Mouse (Mus musculus): ENCODE data around the gene Slc25a13. TPM values are rescaled to one million over a fixed set of nuclear protein-coding genes. Genes with fewer than 3 reads are reported as not detected.
A peak's percentile ranks its signal among the peaks of the same experiment; 100 is the strongest.
"Not testable (repeated sequence)": the region's sequence is repeated elsewhere in the genome, so short reads cannot be mapped to it uniquely, and the experiment has no call there.

Slc25a13 gene
- polyA plus RNA-seq, 1 experiment: 4.3 TPM

GRCm38 (mm10) chr6:6201977-6202376, 15.0 kb downstream of the Slc25a13 start:
- TF ChIP-seq CTCF (IDR thresholded peaks at IDR 0.05; ENCODE audit: borderline replicate concordance, extremely low read depth, insufficient read depth, insufficient read length) (no peak), POLR2A (IDR thresholded peaks at IDR 0.05; ENCODE audit: borderline replicate concordance, extremely low read depth, insufficient read depth, insufficient read length, poor library complexity, severe bottlenecking) (no peak)

DNA sequence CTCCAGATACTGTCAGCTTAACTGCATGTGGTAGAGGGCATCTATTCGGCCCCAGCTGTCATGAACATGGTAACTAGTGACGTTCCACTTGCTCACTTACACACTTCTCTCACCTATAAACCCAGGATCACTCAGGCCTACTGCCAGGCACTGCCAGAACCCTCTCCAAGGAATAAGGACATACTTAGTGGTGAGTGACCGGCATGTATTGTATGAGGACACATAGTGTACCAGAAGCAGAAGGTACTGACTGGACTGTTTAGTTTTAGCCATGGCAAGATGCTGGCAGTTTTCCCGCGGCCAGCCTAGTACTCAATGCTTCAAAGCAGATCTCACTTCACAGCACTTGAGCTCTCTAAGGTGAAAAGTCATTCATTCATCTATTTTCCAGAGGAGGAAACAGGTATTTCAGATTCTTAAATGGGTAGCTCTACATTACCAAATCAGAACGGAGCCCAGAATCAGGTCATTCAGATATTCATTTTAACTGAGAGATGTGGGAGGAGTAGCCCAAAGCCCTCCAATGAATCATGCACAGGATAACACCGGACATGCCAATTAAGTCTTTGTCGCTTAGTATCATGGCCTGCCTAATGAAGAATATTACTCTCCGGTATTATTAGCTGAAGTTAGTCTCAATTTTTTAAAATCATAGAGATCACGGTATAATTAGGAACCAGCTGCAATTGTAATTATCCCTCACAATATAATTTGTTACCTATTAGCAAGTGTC, 17.7 kb downstream of the Slc25a13 start:
- TF ChIP-seq POLR2A (IDR thresholded peaks at IDR 0.05; ENCODE audit: borderline replicate concordance, extremely low read depth, insufficient read depth, insufficient read length, poor library complexity, severe bottlenecking) (no peak), CTCF (IDR thresholded peaks at IDR 0.05; ENCODE audit: borderline replicate concordance, extremely low read depth, insufficient read depth, insufficient read length) (no peak)

More at GRCm38 (mm10) chr6:6201977-6202376, 15.0 kb downstream of the Slc25a13 start:
- DNase-seq (ENCODE audit: low read depth): no peak

DNA sequence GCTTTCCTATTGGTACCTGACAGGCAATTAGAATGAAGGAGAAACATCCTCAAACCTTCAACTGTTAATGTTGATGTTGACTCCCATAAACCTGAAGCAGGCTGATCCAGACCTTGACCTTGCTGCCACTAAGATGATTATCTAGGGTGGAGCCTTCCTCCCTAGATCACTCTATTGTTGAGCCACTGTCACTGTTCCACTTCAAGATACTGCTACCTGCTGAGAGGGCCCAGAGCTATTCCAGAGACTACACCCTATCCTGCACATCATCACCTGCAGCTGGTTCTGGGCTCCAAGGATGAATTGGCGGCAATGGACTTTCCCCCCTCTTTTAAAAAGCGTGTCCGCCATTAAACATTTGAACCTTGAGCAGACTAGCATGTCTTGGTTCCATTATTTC, 18.9 kb downstream of the Slc25a13 start:
- DNase-seq (ENCODE audit: low read depth): not testable (repeated sequence)

More for the DNA sequence above, 17.7 kb downstream of the Slc25a13 start:
- DNase-seq (ENCODE audit: low read depth): no peak

DNA sequence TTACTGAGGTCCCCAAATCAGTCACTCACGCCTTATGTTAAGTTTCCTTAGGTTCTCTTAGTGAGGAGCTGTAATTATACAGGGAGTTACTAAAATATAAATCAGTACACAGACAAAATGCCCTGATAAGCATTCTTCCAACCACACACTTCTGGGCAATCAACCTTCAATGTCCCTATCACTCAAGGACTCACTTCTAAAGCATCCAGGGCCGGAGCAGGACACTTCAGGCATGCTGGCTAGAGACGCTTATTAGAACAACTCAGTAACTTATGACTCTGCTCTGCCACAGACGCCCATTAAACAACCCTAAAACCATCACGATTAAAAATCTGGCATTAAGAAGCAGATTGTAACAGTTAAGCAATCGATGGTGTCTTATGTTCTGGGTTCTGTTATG, 19.6 kb downstream of the Slc25a13 start:
- no peak for DNase-seq (ENCODE audit: low read depth)
- TF ChIP-seq POLR2A (IDR thresholded peaks at IDR 0.05; ENCODE audit: borderline replicate concordance, extremely low read depth, insufficient read depth, insufficient read length, poor library complexity, severe bottlenecking) (no peak), CTCF (IDR thresholded peaks at IDR 0.05; ENCODE audit: borderline replicate concordance, extremely low read depth, insufficient read depth, insufficient read length) (no peak)

DNA sequence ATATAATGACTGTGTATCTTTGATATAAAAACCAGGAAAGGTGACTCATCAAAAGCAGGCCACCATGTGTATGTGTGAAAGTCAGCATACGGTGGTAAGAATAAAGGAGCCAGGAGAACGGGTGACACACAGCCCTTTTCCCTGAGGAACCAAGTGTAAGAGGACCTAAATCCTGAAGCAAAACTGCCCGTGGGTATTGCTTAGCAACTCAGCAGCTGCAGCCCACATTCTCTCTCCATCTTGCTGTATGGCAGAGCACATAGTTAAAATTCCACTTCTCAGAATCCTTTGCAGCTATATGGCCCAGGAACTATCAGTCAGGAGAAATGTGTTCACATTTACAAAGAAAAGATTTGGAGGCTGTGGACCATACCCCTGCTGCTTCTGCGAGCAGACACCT, 20.4 kb downstream of the Slc25a13 start:
- DNase-seq (ENCODE audit: low read depth): no peak
- no peak for TF ChIP-seq POLR2A (IDR thresholded peaks at IDR 0.05; ENCODE audit: borderline replicate concordance, extremely low read depth, insufficient read depth, insufficient read length, poor library complexity, severe bottlenecking)
- no peak for TF ChIP-seq CTCF (IDR thresholded peaks at IDR 0.05; ENCODE audit: borderline replicate concordance, extremely low read depth, insufficient read depth, insufficient read length)

- peak; percentile 64 for DNase-seq (ENCODE audit: low read depth)
- TF ChIP-seq CTCF (IDR thresholded peaks at IDR 0.05; ENCODE audit: borderline replicate concordance, extremely low read depth, insufficient read depth, insufficient read length) (no peak), POLR2A (IDR thresholded peaks at IDR 0.05; ENCODE audit: borderline replicate concordance, extremely low read depth, insufficient read depth, insufficient read length, poor library complexity, severe bottlenecking) (no peak)
These were observed 22.1 kb downstream of the Slc25a13 start for GRCm38 (mm10) chr6:6194831-6195230.

DNA sequence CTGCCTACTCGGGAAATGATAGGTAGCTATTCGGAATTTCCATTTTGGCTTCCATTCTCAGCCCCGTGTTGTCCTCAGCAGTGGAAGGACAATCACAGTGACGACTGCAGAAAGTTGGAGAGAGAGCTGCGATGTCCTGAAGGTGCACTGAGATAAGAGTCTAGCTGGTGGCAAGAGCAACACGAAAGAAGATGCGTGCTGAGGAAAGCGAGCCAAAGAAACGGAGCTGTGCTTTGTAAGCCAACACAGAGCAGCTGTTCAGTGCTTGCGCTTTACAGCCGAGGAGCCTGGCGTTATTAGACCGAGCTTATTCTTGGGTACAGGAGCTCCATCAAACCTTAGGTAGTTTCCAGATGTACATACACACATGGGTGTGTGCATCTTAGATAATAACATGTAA, 23.1 kb downstream of the Slc25a13 start:
- TF ChIP-seq POLR2A (IDR thresholded peaks at IDR 0.05; ENCODE audit: borderline replicate concordance, extremely low read depth, insufficient read depth, insufficient read length, poor library complexity, severe bottlenecking) (no peak), CTCF (IDR thresholded peaks at IDR 0.05; ENCODE audit: borderline replicate concordance, extremely low read depth, insufficient read depth, insufficient read length) (no peak)
- peak; percentile 53 for DNase-seq (ENCODE audit: low read depth)

DNA sequence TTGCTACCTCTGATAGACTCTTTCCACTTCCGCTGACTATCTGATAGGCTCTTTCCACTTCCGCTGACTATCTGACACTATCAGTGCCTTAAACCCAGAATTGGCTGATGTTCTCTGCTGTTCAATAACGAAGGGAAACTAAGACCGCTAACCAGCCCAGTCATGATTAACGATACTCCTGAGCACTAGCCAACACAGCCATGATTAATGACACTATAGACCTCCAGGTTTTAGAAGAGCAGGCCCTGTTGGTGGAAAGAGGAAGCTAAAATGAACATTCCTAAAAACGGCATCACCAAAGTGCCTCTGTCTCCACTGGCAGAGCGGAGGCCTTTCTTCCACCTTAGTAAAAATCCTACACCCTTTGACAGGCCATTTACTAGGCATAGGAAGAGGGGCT, 24.6 kb downstream of the Slc25a13 start:
- DNase-seq (ENCODE audit: low read depth): no peak

DNA sequence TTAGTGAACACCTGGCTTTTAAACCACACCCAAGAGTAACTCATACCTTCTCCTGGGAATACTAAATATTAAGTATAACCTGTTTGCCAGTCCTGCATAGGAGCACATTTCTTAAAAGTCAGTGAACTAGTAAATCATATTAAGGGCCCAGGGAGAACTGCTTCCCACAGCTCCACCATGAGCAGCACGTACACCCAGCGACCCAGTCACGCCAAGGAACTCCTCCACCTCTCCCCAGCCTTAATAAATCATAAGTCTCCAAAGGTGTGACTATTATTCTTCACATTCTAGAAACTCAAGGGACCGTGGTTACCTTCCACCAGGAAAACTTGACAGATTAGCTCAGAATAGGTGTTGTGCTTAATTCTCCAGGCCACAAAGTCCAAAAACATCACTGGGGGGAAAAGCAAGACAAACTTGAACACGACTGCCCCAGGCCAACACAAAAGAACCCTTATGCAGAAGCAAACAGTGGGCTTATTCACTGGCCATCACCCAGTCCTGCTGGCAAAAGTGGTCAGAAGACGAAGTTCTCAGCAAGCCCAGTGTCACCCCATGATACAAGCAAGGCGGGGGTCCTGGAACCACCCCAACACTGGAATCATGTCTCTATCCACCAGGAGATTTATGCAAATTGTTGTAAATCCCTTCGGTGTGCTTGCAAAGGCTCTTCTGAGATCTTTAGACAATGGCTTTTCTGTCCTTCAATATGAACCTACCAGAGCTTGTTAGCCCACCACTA, 25.2 kb downstream of the Slc25a13 start:
- DNase-seq (ENCODE audit: low read depth): no peak
- TF ChIP-seq POLR2A (IDR thresholded peaks at IDR 0.05; ENCODE audit: borderline replicate concordance, extremely low read depth, insufficient read depth, insufficient read length, poor library complexity, severe bottlenecking): no peak
- no peak for TF ChIP-seq CTCF (IDR thresholded peaks at IDR 0.05; ENCODE audit: borderline replicate concordance, extremely low read depth, insufficient read depth, insufficient read length)

More for the DNA sequence above, 24.6 kb downstream of the Slc25a13 start:
- TF ChIP-seq POLR2A (IDR thresholded peaks at IDR 0.05; ENCODE audit: borderline replicate concordance, extremely low read depth, insufficient read depth, insufficient read length, poor library complexity, severe bottlenecking) (no peak), CTCF (IDR thresholded peaks at IDR 0.05; ENCODE audit: borderline replicate concordance, extremely low read depth, insufficient read depth, insufficient read length) (no peak)

DNA sequence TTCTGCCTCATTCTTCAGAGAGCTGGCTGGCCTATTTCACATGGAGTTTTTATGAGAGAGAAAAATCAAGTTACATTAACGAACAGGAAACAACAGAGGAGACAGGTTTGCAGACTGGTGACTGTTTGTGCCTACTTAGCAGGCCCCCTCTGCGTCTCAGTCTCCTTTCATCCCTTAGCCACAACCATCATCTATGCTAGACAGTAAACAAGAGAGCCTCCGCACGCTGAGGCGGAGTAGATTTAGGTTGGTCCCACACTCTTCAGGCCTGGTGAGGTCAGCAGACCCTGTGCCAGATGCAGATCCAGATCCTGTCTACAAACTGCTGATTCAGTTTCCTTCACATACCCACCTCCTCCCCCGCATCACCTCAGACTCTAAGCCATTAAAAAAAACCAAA, 28.0 kb downstream of the Slc25a13 start:
- no peak for DNase-seq (ENCODE audit: low read depth)
- no peak for TF ChIP-seq CTCF (IDR thresholded peaks at IDR 0.05; ENCODE audit: borderline replicate concordance, extremely low read depth, insufficient read depth, insufficient read length)
- TF ChIP-seq POLR2A (IDR thresholded peaks at IDR 0.05; ENCODE audit: borderline replicate concordance, extremely low read depth, insufficient read depth, insufficient read length, poor library complexity, severe bottlenecking): no peak

DNA sequence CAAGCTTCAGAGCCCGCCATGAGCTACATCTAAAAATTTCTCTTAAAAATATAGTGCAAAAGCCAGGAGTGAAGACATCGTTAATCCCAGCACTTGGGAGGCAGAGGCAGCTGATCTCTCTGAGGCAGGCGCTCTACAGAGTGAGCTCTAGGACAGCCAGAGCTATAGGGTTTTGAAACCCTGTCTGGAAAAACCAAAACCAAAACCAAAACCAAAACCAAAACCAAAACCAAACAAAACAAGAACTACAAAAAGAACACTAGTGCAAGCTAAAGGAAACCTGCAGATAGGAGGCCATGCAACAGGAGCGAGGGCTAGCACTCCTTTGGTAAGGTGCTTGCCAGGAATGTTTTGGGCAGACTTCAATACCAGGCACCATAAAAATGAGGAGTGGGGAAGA, 30.5 kb downstream of the Slc25a13 start:
- TF ChIP-seq POLR2A (IDR thresholded peaks at IDR 0.05; ENCODE audit: borderline replicate concordance, extremely low read depth, insufficient read depth, insufficient read length, poor library complexity, severe bottlenecking) (no peak), CTCF (IDR thresholded peaks at IDR 0.05; ENCODE audit: borderline replicate concordance, extremely low read depth, insufficient read depth, insufficient read length) (no peak)
- no peak for DNase-seq (ENCODE audit: low read depth)

- TF ChIP-seq POLR2A (IDR thresholded peaks at IDR 0.05; ENCODE audit: borderline replicate concordance, extremely low read depth, insufficient read depth, insufficient read length, poor library complexity, severe bottlenecking): no peak
- TF ChIP-seq CTCF (IDR thresholded peaks at IDR 0.05; ENCODE audit: borderline replicate concordance, extremely low read depth, insufficient read depth, insufficient read length): no peak
- no peak for DNase-seq (ENCODE audit: low read depth)
These were observed 31.3 kb downstream of the Slc25a13 start for GRCm38 (mm10) chr6:6185735-6186068.

All from brain, embryonic 14.5 days (tissue).